Mouse (Mus musculus): ENCODE results near the gene Zfp706.

DNA sequence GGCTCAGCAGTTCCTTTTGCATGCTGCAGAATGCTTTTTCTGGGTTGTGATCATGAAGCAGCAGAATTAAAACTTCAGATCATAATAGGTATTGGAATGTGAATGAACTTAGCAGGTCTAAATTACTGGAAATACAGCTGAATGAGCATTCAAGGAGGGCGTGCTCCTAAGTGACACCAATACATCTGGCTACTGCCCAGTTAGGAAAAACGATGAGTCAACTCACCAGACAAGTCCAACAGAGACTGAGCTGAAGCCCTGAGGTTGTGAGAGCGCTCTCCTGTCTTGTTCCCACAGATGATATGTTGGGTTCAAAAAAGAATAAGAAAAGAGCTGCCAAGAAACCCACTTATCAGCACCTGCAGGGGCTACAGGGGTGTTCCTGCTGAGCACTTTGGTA lies 11.9 kb upstream of the Zfp706 start:
- TF ChIP-seq POLR2A (IDR thresholded peaks at IDR 0.05; ENCODE audit: low read depth, low read length), result no peak
- no peak for TF ChIP-seq CTCF (IDR thresholded peaks at IDR 0.05; ENCODE audit: borderline replicate concordance, insufficient read depth, low read length)

All from embryonic fibroblast, embryonic 13.5 days (primary cell).